In genomic region chr13:101470560-101471247, GRCm38 (mm10) we compare ENCODE assay signal across 12 mouse cellular contexts.
DNase-seq lines count a peak whose midpoint lies in the region; ATAC-seq and TF ChIP-seq lines count a peak whose summit lies in the region.
"Had no signal": no experiment of that assay in that cellular context is flagged by ENCODE, and none has a peak within 500 bp of the region (broad histone marks: within the 10 kb centered on the region; RNA-seq: fewer than 3 reads in every experiment).

No protein-coding gene starts in this region.

- peak; percentile 4 for DNase-seq in hindbrain, embryonic 11.5 days (ENCODE audit: low spot score)
- DNase-seq in neural tube, embryonic 10.5 days (ENCODE audit: extremely low spot score, low spot score) = no peak
- peak; percentile 69 for DNase-seq in midbrain, postnatal 0 days (ENCODE audit: low spot score)
- DNase-seq in liver, postnatal 0 days = no peak
- DNase-seq: adrenal gland, postnatal 14 days; kidney, postnatal 36 days had no signal

- no peaks in the 10 kb centered on the region for H3K9me3 ChIP-seq in hindbrain, embryonic 11.5 days (ENCODE audit: control insufficient read depth, low read length)
- no peaks in the 10 kb centered on the region; the same call in 1 of the 2 replicates for H3K9me3 ChIP-seq in hindbrain, embryonic 13.5 days
- H3K9me3 ChIP-seq in neural tube, embryonic 14.5 days (ENCODE audit: control insufficient read depth, low read length) = no peaks in the 10 kb centered on the region
- H3K9me3 ChIP-seq in forebrain, embryonic 16.5 days (ENCODE audit: control insufficient read depth, low read length) = no peaks in the 10 kb centered on the region
- no peaks in the 10 kb centered on the region for H3K9me3 ChIP-seq in midbrain, postnatal 0 days (ENCODE audit: low read length)
- H3K9me3 ChIP-seq in liver, postnatal 0 days (ENCODE audit: low read length) = no peaks in the 10 kb centered on the region
- H3K9me3 ChIP-seq: lung, embryonic 15.5 days had no signal

- H3K4me2 ChIP-seq in hindbrain, embryonic 11.5 days (replicated peaks; ENCODE audit: low read depth, low read length) = no peak overlapping the region
- H3K4me2 ChIP-seq in hindbrain, embryonic 13.5 days = no peak overlapping the region
- H3K4me2 ChIP-seq in neural tube, embryonic 14.5 days (ENCODE audit: low read depth, low read length) = no peak overlapping the region
- no peak overlapping the region for H3K4me2 ChIP-seq in forebrain, embryonic 16.5 days (ENCODE audit: low read length)
- H3K4me2 ChIP-seq in midbrain, postnatal 0 days (ENCODE audit: low read depth, low read length, poor library complexity, severe bottlenecking) = no peak overlapping the region
- no peak overlapping the region for H3K4me2 ChIP-seq in liver, postnatal 0 days (ENCODE audit: low read depth, low read length)
- H3K4me2 ChIP-seq: heart, embryonic 11.5 days; lung, embryonic 15.5 days had no signal

- H3K27me3 ChIP-seq in hindbrain, embryonic 11.5 days (ENCODE audit: control insufficient read depth, insufficient read depth, low read length) = no peaks in the 10 kb centered on the region
- no peaks in the 10 kb centered on the region for H3K27me3 ChIP-seq in hindbrain, embryonic 13.5 days
- H3K27me3 ChIP-seq in neural tube, embryonic 14.5 days (ENCODE audit: control insufficient read depth, insufficient read depth, low read length) = no peaks in the 10 kb centered on the region
- no peaks in the 10 kb centered on the region for H3K27me3 ChIP-seq in forebrain, embryonic 16.5 days (replicated peaks; ENCODE audit: control insufficient read depth, insufficient read depth, low read length)
- no peaks in the 10 kb centered on the region for H3K27me3 ChIP-seq in midbrain, postnatal 0 days (ENCODE audit: insufficient read depth, low read length)
- no peaks in the 10 kb centered on the region for H3K27me3 ChIP-seq in liver, postnatal 0 days (ENCODE audit: insufficient read depth, low read length)
- H3K27me3 ChIP-seq: lung, embryonic 15.5 days had no signal

- TF ChIP-seq CTCF in midbrain, postnatal 0 days (IDR thresholded peaks at IDR 0.05) = no peak
- no peak for TF ChIP-seq CTCF in liver, postnatal 0 days (IDR thresholded peaks at IDR 0.05; ENCODE audit: low read depth)

- 80% methylated on average over 20 of the region's 20 CpGs for WGBS in hindbrain, embryonic 11.5 days
- WGBS in hindbrain, embryonic 13.5 days = 66% methylated on average over 20 of the region's 20 CpGs
- WGBS in neural tube, embryonic 14.5 days = 69% methylated on average over 20 of the region's 20 CpGs
- 49% methylated on average over 20 of the region's 20 CpGs for WGBS in forebrain, embryonic 16.5 days
- WGBS in midbrain, postnatal 0 days = 59% methylated on average over 20 of the region's 20 CpGs
- 82% methylated on average over 20 of the region's 20 CpGs for WGBS in liver, postnatal 0 days (ENCODE audit: insufficient replicate concordance)

- no peak overlapping the region for H3K4me3 ChIP-seq in hindbrain, embryonic 11.5 days (ENCODE audit: low read depth, low read length)
- no peak overlapping the region for H3K4me3 ChIP-seq in hindbrain, embryonic 13.5 days
- H3K4me3 ChIP-seq in neural tube, embryonic 14.5 days (ENCODE audit: low read depth, low read length) = no peak overlapping the region
- no peak overlapping the region for H3K4me3 ChIP-seq in forebrain, embryonic 16.5 days (replicated peaks; ENCODE audit: low read length)
- H3K4me3 ChIP-seq in midbrain, postnatal 0 days (ENCODE audit: low read depth, low read length) = no peak overlapping the region
- H3K4me3 ChIP-seq in liver, postnatal 0 days (ENCODE audit: low read depth, low read length) = no peak overlapping the region
- H3K4me3 ChIP-seq: lung, embryonic 15.5 days had no signal

- H3K27ac ChIP-seq in hindbrain, embryonic 11.5 days (ENCODE audit: low read depth, low read length) = no peak overlapping the region
- H3K27ac ChIP-seq in hindbrain, embryonic 13.5 days = no peak overlapping the region
- H3K27ac ChIP-seq in neural tube, embryonic 14.5 days (ENCODE audit: low read depth, low read length) = no peak overlapping the region
- no peak overlapping the region for H3K27ac ChIP-seq in forebrain, embryonic 16.5 days (ENCODE audit: low read length)
- H3K27ac ChIP-seq in midbrain, postnatal 0 days (ENCODE audit: low read depth, low read length) = no peak overlapping the region
- no peak overlapping the region for H3K27ac ChIP-seq in liver, postnatal 0 days (ENCODE audit: low read depth)
- H3K27ac ChIP-seq: lung, embryonic 15.5 days had no signal

- H3K36me3 ChIP-seq in hindbrain, embryonic 11.5 days (ENCODE audit: control insufficient read depth, insufficient read depth, low read length) = no peaks in the 10 kb centered on the region
- no peaks in the 10 kb centered on the region for H3K36me3 ChIP-seq in hindbrain, embryonic 13.5 days
- no peaks in the 10 kb centered on the region for H3K36me3 ChIP-seq in neural tube, embryonic 14.5 days (ENCODE audit: control insufficient read depth, insufficient read depth, low read length)
- H3K36me3 ChIP-seq in forebrain, embryonic 16.5 days (ENCODE audit: control insufficient read depth, insufficient read depth) = no peaks in the 10 kb centered on the region
- H3K36me3 ChIP-seq in midbrain, postnatal 0 days (ENCODE audit: insufficient read depth, low read length) = no peaks in the 10 kb centered on the region
- H3K36me3 ChIP-seq in liver, postnatal 0 days (replicated peaks; ENCODE audit: insufficient read depth, low read length) = no peaks in the 10 kb centered on the region
- H3K36me3 ChIP-seq: lung, embryonic 15.5 days had no signal

- H3K9ac ChIP-seq in hindbrain, embryonic 11.5 days (ENCODE audit: low read depth, low read length) = no peak overlapping the region
- H3K9ac ChIP-seq in hindbrain, embryonic 13.5 days = no peak overlapping the region
- no peak overlapping the region for H3K9ac ChIP-seq in neural tube, embryonic 14.5 days (replicated peaks; ENCODE audit: low read depth, low read length)
- H3K9ac ChIP-seq in forebrain, embryonic 16.5 days (replicated peaks; ENCODE audit: low read depth, low read length) = no peak overlapping the region
- no peak overlapping the region for H3K9ac ChIP-seq in midbrain, postnatal 0 days (replicated peaks; ENCODE audit: low read length, poor library complexity, severe bottlenecking)
- H3K9ac ChIP-seq in liver, postnatal 0 days (replicated peaks) = no peak overlapping the region
- H3K9ac ChIP-seq: lung, embryonic 15.5 days had no signal

- TF ChIP-seq EP300 in liver, postnatal 0 days (IDR thresholded peaks at IDR 0.05; ENCODE audit: low read depth) = no peak

- H3K4me1 ChIP-seq in hindbrain, embryonic 11.5 days (replicated peaks; ENCODE audit: control insufficient read depth, insufficient read depth, low read length) = no peaks in the 10 kb centered on the region
- H3K4me1 ChIP-seq in hindbrain, embryonic 13.5 days (replicated peaks) = no peaks in the 10 kb centered on the region
- H3K4me1 ChIP-seq in neural tube, embryonic 14.5 days (ENCODE audit: control insufficient read depth, insufficient read depth, low read length) = no peaks in the 10 kb centered on the region
- peaks cover 5% of the 10 kb centered on the region; the same call in 1 of the 2 replicates for H3K4me1 ChIP-seq in forebrain, embryonic 16.5 days (replicated peaks; ENCODE audit: control insufficient read depth, insufficient read depth, low read length)
- H3K4me1 ChIP-seq in midbrain, postnatal 0 days (ENCODE audit: insufficient read depth, low read length) = no peaks in the 10 kb centered on the region
- H3K4me1 ChIP-seq in liver, postnatal 0 days (ENCODE audit: insufficient read depth) = no peaks in the 10 kb centered on the region
- H3K4me1 ChIP-seq: lung, embryonic 15.5 days had no signal

- no peak for ATAC-seq in hindbrain, embryonic 11.5 days (ENCODE audit: low FRiP score)
- ATAC-seq in hindbrain, embryonic 13.5 days (ENCODE audit: low FRiP score) = no peak
- peak; percentile 44; the same call in 1 of the 2 replicates for ATAC-seq in neural tube, embryonic 14.5 days (ENCODE audit: low read depth)
- peak; percentile 75 for ATAC-seq in forebrain, embryonic 16.5 days
- peak; percentile 44; the same call in 1 of the 2 replicates for ATAC-seq in midbrain, postnatal 0 days (ENCODE audit: low FRiP score)
- ATAC-seq in liver, postnatal 0 days = no peak
- ATAC-seq: inflammation-experienced regulatory T-cells, adult 6 months had no signal

Comparison
In these comparisons a context has a peak if more than half of its experiments do, and no peak if none do; other contexts are left out.
1. ATAC-seq: peak in neural tube, embryonic 14.5 days (single experiment), forebrain, embryonic 16.5 days (single experiment) and midbrain, postnatal 0 days (single experiment); none in hindbrain, embryonic 11.5 days (single experiment), hindbrain, embryonic 13.5 days (single experiment) and liver, postnatal 0 days (single experiment).
2. DNase-seq: peak in hindbrain, embryonic 11.5 days (single experiment) and midbrain, postnatal 0 days (single experiment); none in neural tube, embryonic 10.5 days (single experiment) and liver, postnatal 0 days (single experiment).